Mouse (Mus musculus): ENCODE measurements at regions not wholly inside any gene's neighbourhood (a gene's known extent, or its start where the extent isn't known, plus 50 kb on each side); places are given as distances from the start of the nearest gene placed in this dataset.

DNA sequence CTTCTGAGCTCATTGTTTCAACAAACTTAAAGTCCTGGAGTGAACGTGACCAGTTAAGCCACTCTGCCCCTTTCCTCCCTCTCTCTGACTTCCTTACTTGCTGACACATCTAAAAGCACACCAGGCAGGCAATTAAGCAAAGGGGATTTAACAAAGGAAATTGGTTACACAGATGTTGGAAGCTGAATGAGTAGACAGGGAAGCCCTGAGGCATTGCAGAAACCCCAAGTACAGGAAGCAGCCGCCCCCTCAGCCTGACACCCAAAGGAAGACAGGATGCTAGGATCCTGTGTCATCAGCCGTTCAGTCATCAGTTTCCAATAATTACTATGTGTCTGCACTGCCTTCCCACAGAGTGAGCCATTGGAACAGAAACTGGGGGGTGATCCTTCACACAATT, 595.5 kb downstream of the Tns3 start:
- Histone ChIP-seq H3K9me3 (ENCODE audit: control insufficient read depth, low read length) (no peaks in the 10 kb centered on the region), H3K4me1 (replicated peaks; ENCODE audit: control insufficient read depth, insufficient read depth, low read length) (no peaks in the 10 kb centered on the region), H3K27me3 (ENCODE audit: control insufficient read depth, insufficient read depth, low read length) (no peaks in the 10 kb centered on the region), H3K4me3 (ENCODE audit: low read depth, low read length) (no peak overlapping the region), H3K4me2 (replicated peaks; ENCODE audit: low read depth, low read length) (no peak overlapping the region), H3K9ac (ENCODE audit: low read depth, low read length) (no peak overlapping the region), H3K27ac (ENCODE audit: low read depth, low read length) (no peak overlapping the region), H3K36me3 (ENCODE audit: control insufficient read depth, insufficient read depth, low read length) (no peaks in the 10 kb centered on the region)
- DNase-seq (ENCODE audit: low spot score) (peak; percentile 11), ATAC-seq (ENCODE audit: low FRiP score) (peak; percentile 52; the same call in 1 of the 2 replicates)
- WGBS, result 26% methylated on average over 3 of the region's 3 CpGs

DNA sequence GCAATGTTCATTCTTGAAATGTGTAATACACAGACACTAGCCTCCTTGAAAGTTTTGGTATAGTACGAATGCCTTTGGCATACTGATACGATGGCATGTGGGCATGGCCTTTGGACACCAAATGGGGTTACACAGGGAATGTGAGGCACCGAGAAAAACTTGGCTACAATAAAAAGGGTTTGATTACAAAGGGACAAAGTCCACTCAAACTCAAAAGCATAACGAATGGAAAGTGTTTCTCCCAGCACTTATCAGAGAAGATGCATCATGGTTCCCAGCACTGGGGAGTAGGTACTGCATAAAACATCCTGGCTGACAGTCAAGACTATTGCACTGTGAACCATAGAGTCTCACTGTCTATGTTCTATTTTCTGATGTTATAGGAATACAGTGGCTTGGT, 597.0 kb downstream of the Tns3 start:
- H3K36me3 ChIP-seq (ENCODE audit: control insufficient read depth, insufficient read depth, low read length), result no peaks in the 10 kb centered on the region
- DNase-seq (ENCODE audit: low spot score) (no peak), ATAC-seq (ENCODE audit: low FRiP score) (no peak)
- no peak overlapping the region for H3K27ac ChIP-seq (ENCODE audit: low read depth, low read length)
- H3K9ac ChIP-seq (ENCODE audit: low read depth, low read length), result no peak overlapping the region
- no peak overlapping the region for H3K4me3 ChIP-seq (ENCODE audit: low read depth, low read length)
- H3K4me1 ChIP-seq (replicated peaks; ENCODE audit: control insufficient read depth, insufficient read depth, low read length), result no peaks in the 10 kb centered on the region
- H3K27me3 ChIP-seq (ENCODE audit: control insufficient read depth, insufficient read depth, low read length), result no peaks in the 10 kb centered on the region
- no peak overlapping the region for H3K4me2 ChIP-seq (replicated peaks; ENCODE audit: low read depth, low read length)
- no peaks in the 10 kb centered on the region for H3K9me3 ChIP-seq (ENCODE audit: control insufficient read depth, low read length)
- 86% methylated on average over 4 of the region's 4 CpGs for WGBS

DNA sequence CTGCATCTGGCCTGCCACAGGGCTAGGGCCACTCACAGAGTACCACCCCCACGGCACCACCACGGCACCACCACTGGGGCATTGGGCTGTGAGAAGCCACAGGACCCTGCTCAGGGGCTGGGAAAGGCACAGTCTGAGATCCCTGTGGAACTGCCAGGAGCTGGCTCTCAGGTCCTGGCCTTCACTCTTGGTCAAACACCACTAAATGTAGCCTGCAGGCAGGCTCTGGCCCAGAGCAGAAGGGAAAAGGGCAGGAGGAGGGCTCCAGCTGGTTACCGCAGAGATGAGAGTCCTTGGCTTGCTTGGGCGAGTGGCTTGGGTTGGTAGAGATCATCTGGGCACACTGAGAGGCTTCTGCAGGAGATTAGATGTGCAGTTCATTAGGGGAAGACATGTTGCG, 598.5 kb downstream of the Tns3 start:
- H3K27me3 ChIP-seq (ENCODE audit: control insufficient read depth, insufficient read depth, low read length), result no peaks in the 10 kb centered on the region
- DNase-seq (ENCODE audit: low spot score) (no peak), ATAC-seq (ENCODE audit: low FRiP score) (no peak)
- no peaks in the 10 kb centered on the region for H3K36me3 ChIP-seq (ENCODE audit: control insufficient read depth, insufficient read depth, low read length)
- H3K27ac ChIP-seq (ENCODE audit: low read depth, low read length), result no peak overlapping the region
- H3K4me1 ChIP-seq (replicated peaks; ENCODE audit: control insufficient read depth, insufficient read depth, low read length), result no peaks in the 10 kb centered on the region
- no peak overlapping the region for H3K4me3 ChIP-seq (ENCODE audit: low read depth, low read length)
- H3K9me3 ChIP-seq (ENCODE audit: control insufficient read depth, low read length), result no peaks in the 10 kb centered on the region
- H3K9ac ChIP-seq (ENCODE audit: low read depth, low read length), result no peak overlapping the region
- H3K4me2 ChIP-seq (replicated peaks; ENCODE audit: low read depth, low read length), result no peak overlapping the region
- WGBS, result 88% methylated on average over 5 of the region's 5 CpGs

DNA sequence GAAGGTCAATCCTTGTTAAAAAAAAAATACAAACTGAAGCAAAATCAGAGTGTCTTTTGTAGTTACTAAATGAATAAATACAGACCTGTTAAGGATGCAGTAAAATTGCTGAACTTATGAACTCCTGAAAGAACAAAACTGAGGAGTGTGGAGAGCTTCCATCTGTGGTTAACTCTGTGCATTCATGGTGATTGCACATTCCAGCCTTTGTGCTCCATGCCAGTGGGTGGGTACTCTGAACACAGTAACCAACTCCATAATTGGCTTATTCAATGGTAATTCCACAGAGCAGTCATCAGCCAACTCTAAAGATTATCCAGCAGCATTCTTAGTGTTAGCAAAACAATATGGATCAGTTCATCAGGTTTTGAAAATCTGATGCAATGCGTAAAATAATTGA, 599.2 kb downstream of the Tns3 start:
- WGBS, result 92% methylated on average over 1 of the region's 1 CpGs
- H3K4me3 ChIP-seq (ENCODE audit: low read depth, low read length), result no peak overlapping the region

DNA sequence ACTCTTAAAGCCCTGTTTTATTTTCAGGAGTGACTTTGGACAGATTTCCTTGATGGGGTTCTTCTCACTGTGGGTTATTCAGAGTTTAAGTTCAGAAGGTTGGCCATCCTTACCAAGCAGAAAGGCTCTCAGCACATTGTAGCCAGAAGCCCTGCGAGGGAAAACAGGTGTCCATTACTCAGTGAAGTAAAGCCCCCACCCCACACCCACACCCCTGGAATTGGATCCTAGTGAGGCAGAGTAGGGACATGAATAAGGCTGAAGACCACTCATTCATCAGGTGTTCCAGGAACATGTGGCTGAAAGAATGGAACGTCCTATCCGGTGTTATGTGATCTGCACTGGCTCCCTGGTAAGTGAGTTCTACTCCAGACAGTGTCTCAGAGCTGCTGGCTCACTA, 602.3 kb downstream of the Tns3 start:
- no peak for DNase-seq (ENCODE audit: low spot score)
- no peak overlapping the region for H3K9ac ChIP-seq (ENCODE audit: low read depth, low read length)
- no peak overlapping the region for H3K27ac ChIP-seq (ENCODE audit: low read depth, low read length)
- H3K4me3 ChIP-seq (ENCODE audit: low read depth, low read length), result no peak overlapping the region
- no peaks in the 10 kb centered on the region for H3K9me3 ChIP-seq (ENCODE audit: control insufficient read depth, low read length)
- no peaks in the 10 kb centered on the region for H3K4me1 ChIP-seq (replicated peaks; ENCODE audit: control insufficient read depth, insufficient read depth, low read length)
- no peak for ATAC-seq (ENCODE audit: low FRiP score)
- no peak overlapping the region for H3K4me2 ChIP-seq (replicated peaks; ENCODE audit: low read depth, low read length)
- WGBS, result 81% methylated on average over 3 of the region's 3 CpGs
- H3K36me3 ChIP-seq (ENCODE audit: control insufficient read depth, insufficient read depth, low read length), result no peaks in the 10 kb centered on the region
- no peaks in the 10 kb centered on the region for H3K27me3 ChIP-seq (ENCODE audit: control insufficient read depth, insufficient read depth, low read length)

More for the DNA sequence above, 599.2 kb downstream of the Tns3 start:
- DNase-seq (ENCODE audit: low spot score) (no peak), ATAC-seq (ENCODE audit: low FRiP score) (no peak)
- no peak overlapping the region for H3K9ac ChIP-seq (ENCODE audit: low read depth, low read length)
- no peak overlapping the region for H3K4me2 ChIP-seq (replicated peaks; ENCODE audit: low read depth, low read length)
- H3K9me3 ChIP-seq (ENCODE audit: control insufficient read depth, low read length), result no peaks in the 10 kb centered on the region
- no peaks in the 10 kb centered on the region for H3K36me3 ChIP-seq (ENCODE audit: control insufficient read depth, insufficient read depth, low read length)
- no peaks in the 10 kb centered on the region for H3K4me1 ChIP-seq (replicated peaks; ENCODE audit: control insufficient read depth, insufficient read depth, low read length)
- H3K27me3 ChIP-seq (ENCODE audit: control insufficient read depth, insufficient read depth, low read length), result no peaks in the 10 kb centered on the region
- no peak overlapping the region for H3K27ac ChIP-seq (ENCODE audit: low read depth, low read length)

DNA sequence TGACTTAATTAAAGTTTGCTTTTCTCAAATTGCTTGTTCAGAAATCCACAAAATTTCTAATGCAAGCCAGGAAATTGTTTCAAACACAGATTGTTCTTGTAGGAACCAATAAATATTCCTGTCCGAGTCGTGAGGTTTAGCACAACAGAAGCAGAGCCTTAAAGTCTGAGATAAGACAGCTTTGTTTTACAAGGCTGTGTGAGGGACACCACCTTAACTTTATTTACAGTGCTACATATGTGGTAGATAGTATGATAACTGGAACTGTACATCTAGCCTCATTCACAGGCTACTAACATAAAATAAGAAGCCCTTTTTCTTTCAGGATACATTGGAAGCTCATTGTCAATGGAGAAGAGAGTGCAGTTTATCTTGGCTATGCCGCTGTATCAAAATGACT, 602.8 kb downstream of the Tns3 start:
- ATAC-seq (ENCODE audit: low FRiP score) (no peak), DNase-seq (ENCODE audit: low spot score) (no peak)
- no peak overlapping the region for H3K27ac ChIP-seq (ENCODE audit: low read depth, low read length)
- no peaks in the 10 kb centered on the region for H3K4me1 ChIP-seq (replicated peaks; ENCODE audit: control insufficient read depth, insufficient read depth, low read length)
- WGBS, result 94% methylated on average over 3 of the region's 3 CpGs
- H3K9ac ChIP-seq (ENCODE audit: low read depth, low read length), result no peak overlapping the region
- no peaks in the 10 kb centered on the region for H3K27me3 ChIP-seq (ENCODE audit: control insufficient read depth, insufficient read depth, low read length)
- no peak overlapping the region for H3K4me3 ChIP-seq (ENCODE audit: low read depth, low read length)
- H3K9me3 ChIP-seq (ENCODE audit: control insufficient read depth, low read length), result no peaks in the 10 kb centered on the region
- H3K4me2 ChIP-seq (replicated peaks; ENCODE audit: low read depth, low read length), result no peak overlapping the region
- no peaks in the 10 kb centered on the region for H3K36me3 ChIP-seq (ENCODE audit: control insufficient read depth, insufficient read depth, low read length)

DNA sequence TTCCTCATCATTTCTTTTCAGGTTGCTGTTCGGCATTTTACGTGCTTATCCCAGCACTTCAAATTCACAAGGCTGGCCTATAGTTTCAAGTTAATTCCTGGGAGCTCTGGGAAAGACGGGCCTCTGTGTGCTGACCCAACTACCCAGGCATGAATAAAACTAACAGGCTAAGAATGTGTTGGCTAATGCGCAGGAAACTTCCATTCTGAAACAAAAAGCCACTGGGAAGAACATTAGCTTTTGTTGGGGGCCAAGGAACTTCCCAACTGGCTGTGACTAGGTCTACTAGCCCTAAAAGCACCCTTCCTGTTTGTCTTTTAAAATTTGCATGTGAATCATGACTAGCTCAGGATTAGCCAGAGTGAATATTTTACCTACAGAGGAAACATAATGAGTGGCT, 612.8 kb downstream of the Tns3 start:
- no peaks in the 10 kb centered on the region for H3K9me3 ChIP-seq (ENCODE audit: control insufficient read depth, low read length)
- H3K36me3 ChIP-seq (ENCODE audit: control insufficient read depth, insufficient read depth, low read length), result no peaks in the 10 kb centered on the region
- H3K27me3 ChIP-seq (ENCODE audit: control insufficient read depth, insufficient read depth, low read length), result no peaks in the 10 kb centered on the region
- WGBS, result 40% methylated on average over 4 of the region's 4 CpGs
- no peak overlapping the region for H3K4me2 ChIP-seq (replicated peaks; ENCODE audit: low read depth, low read length)
- no peak overlapping the region for H3K4me3 ChIP-seq (ENCODE audit: low read depth, low read length)
- no peak overlapping the region for H3K27ac ChIP-seq (ENCODE audit: low read depth, low read length)
- ATAC-seq (ENCODE audit: low FRiP score), result no peak
- H3K9ac ChIP-seq (ENCODE audit: low read depth, low read length), result no peak overlapping the region
- DNase-seq (ENCODE audit: low spot score), result no peak
- H3K4me1 ChIP-seq (replicated peaks; ENCODE audit: control insufficient read depth, insufficient read depth, low read length), result no peaks in the 10 kb centered on the region

DNA sequence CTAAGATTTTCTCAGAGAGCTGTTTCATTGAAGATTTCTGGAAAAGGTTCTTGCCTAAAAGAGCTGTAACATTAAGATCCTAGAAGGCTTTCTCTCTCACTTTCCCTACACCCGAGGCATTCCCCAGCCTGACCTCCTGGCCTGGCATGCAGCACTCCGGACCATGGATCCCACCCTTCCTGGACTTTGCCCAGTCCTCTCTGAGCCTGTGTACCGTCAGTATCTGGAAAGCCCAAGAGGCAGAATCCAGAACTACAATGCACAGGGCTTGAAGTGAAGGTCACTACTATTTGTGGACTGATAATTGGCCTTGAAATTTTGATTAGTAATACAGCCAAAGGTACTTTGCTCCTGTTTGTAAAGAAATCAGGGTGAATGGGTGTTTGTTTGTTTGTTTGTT, 619.2 kb downstream of the Tns3 start:
- no peaks in the 10 kb centered on the region for H3K4me1 ChIP-seq (replicated peaks; ENCODE audit: control insufficient read depth, insufficient read depth, low read length)
- 69% methylated on average over 3 of the region's 3 CpGs for WGBS
- no peak overlapping the region for H3K4me3 ChIP-seq (ENCODE audit: low read depth, low read length)
- no peak overlapping the region for H3K4me2 ChIP-seq (replicated peaks; ENCODE audit: low read depth, low read length)
- H3K9me3 ChIP-seq (ENCODE audit: control insufficient read depth, low read length), result no peaks in the 10 kb centered on the region
- no peak overlapping the region for H3K9ac ChIP-seq (ENCODE audit: low read depth, low read length)
- DNase-seq (ENCODE audit: low spot score), result no peak
- no peaks in the 10 kb centered on the region for H3K27me3 ChIP-seq (ENCODE audit: control insufficient read depth, insufficient read depth, low read length)
- no peak for ATAC-seq (ENCODE audit: low FRiP score)
- no peak overlapping the region for H3K27ac ChIP-seq (ENCODE audit: low read depth, low read length)
- H3K36me3 ChIP-seq (ENCODE audit: control insufficient read depth, insufficient read depth, low read length), result no peaks in the 10 kb centered on the region

DNA sequence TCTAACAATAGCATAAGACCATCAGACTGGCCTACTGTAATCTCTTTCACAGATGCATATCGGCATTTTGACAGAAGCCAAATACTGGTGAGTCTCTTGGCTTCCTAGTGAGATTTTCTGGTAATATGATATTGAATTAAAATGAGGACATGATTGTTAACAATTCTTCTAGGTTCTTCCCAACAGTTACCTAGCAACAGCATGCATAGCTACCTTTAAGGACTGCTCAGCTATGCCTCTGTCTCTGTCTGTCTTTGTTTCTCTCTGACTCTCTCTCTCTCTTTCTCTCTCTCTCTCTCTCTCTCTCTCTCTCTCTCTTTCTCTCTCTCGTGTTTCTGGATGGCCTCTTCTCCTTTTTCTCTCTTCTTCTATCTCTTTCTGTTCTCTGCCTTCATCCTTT, 634.2 kb downstream of the Tns3 start:
- WGBS, result 91% methylated on average over 2 of the region's 2 CpGs
- Histone ChIP-seq H3K27me3 (ENCODE audit: control insufficient read depth, insufficient read depth, low read length) (no peaks in the 10 kb centered on the region), H3K27ac (ENCODE audit: low read depth, low read length) (no peak overlapping the region), H3K4me3 (ENCODE audit: low read depth, low read length) (no peak overlapping the region), H3K9me3 (ENCODE audit: control insufficient read depth, low read length) (no peaks in the 10 kb centered on the region), H3K36me3 (ENCODE audit: control insufficient read depth, insufficient read depth, low read length) (no peaks in the 10 kb centered on the region), H3K9ac (ENCODE audit: low read depth, low read length) (no peak overlapping the region), H3K4me2 (replicated peaks; ENCODE audit: low read depth, low read length) (no peak overlapping the region), H3K4me1 (replicated peaks; ENCODE audit: control insufficient read depth, insufficient read depth, low read length) (no peaks in the 10 kb centered on the region)
- ATAC-seq (ENCODE audit: low FRiP score), result no peak
- DNase-seq (ENCODE audit: low spot score), result no peak

Measured in hindbrain, embryonic 11.5 days (tissue).